Comparison of ENCODE assay signal across 17 mouse cellular contexts in the genomic region with DNA sequence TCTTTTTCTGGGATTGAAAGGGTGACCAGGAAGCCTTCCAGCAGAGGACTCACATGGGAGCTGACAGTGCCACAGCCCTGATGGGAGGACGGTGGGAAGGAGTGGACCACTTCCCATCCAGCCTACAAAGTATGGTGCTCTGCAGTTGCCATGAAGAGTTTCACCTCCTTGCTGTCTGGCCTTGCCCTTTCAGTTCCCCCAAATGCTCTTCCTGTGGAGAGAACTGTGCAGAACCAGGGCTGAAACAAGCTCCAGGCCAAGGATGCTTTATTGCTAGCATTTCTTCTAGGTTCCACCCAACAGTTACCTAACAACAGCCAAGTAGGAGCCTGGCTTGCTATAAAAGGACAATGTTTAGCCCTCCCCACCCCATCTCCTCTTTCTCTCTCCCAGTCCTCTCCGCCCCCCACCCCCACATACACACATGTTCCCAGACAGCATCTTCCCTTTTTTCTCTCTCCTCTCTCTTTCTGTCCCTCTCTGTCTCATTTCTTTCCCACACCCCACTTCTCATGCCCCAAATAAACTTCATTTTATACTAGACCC. TPM values are rescaled to one million over a fixed set of nuclear protein-coding genes. Genes with fewer than 3 reads are reported as not detected.
DNase-seq lines count a peak whose midpoint lies in the region; ATAC-seq and TF ChIP-seq lines count a peak whose summit lies in the region.
"Had no signal": no experiment of that assay in that cellular context is flagged by ENCODE, and none has a peak within 500 bp of the region (broad histone marks: within the 10 kb centered on the region; RNA-seq: fewer than 3 reads in every experiment).

No protein-coding gene starts in this region.

- no peak for TF ChIP-seq POLR2A in small intestine, adult 2 months (IDR thresholded peaks at IDR 0.05; ENCODE audit: low read depth, low read length)

- H3K9ac ChIP-seq in liver, postnatal 0 days (replicated peaks), result no peak overlapping the region
- H3K9ac ChIP-seq in forebrain, embryonic 16.5 days (replicated peaks; ENCODE audit: low read depth, low read length), result no peak overlapping the region
- H3K9ac ChIP-seq: forebrain, postnatal 0 days; heart, embryonic 15.5 days had no signal

- WGBS in liver, postnatal 0 days (ENCODE audit: insufficient replicate concordance), result 60% methylated on average over 2 of the region's 2 CpGs
- 83% methylated on average over 2 of the region's 2 CpGs for WGBS in small intestine, adult 2 months
- WGBS in forebrain, embryonic 16.5 days, result 88% methylated on average over 2 of the region's 2 CpGs

- TF ChIP-seq EP300 in liver, postnatal 0 days (IDR thresholded peaks at IDR 0.05; ENCODE audit: low read depth), result no peak

- H3K9me3 ChIP-seq in liver, postnatal 0 days (ENCODE audit: low read length), result no peaks in the 10 kb centered on the region
- H3K9me3 ChIP-seq in forebrain, embryonic 16.5 days (ENCODE audit: control insufficient read depth, low read length), result no peaks in the 10 kb centered on the region
- H3K9me3 ChIP-seq: heart, embryonic 15.5 days had no signal

- H3K4me3 ChIP-seq in liver, postnatal 0 days (ENCODE audit: low read depth, low read length), result no peak overlapping the region
- no peak overlapping the region for H3K4me3 ChIP-seq in small intestine, adult 2 months (ENCODE audit: low read depth, low read length)
- no peak overlapping the region for H3K4me3 ChIP-seq in forebrain, embryonic 16.5 days (replicated peaks; ENCODE audit: low read length)
- H3K4me3 ChIP-seq: erythroblast, embryonic 14.5 days; heart, embryonic 15.5 days had no signal

- 0 out of 2 replicates have a peak overlapping the region, but pooled peaks have one; percentile 60 for H3K27ac ChIP-seq in liver, postnatal 0 days (ENCODE audit: low read depth)
- peak overlapping the region; percentile 19 for H3K27ac ChIP-seq in small intestine, adult 2 months (ENCODE audit: insufficient read depth, low read depth, low read length)
- no peak overlapping the region for H3K27ac ChIP-seq in forebrain, embryonic 16.5 days (ENCODE audit: low read length)
- H3K27ac ChIP-seq: heart, embryonic 15.5 days had no signal

- intact Hi-C loops in heart, postnatal 14 days (cut with DNase I), result no loop called here

- peak; percentile 96 for DNase-seq in heart, adult 11 months
- no peak for DNase-seq in heart, postnatal 14 days
- DNase-seq in liver, postnatal 0 days, result no peak
- DNase-seq in liver, result no peak
- no peak for DNase-seq in adrenal gland, adult 18-20 months (ENCODE audit: low spot score in 2 of 2)
- DNase-seq: cerebellum, adult 8-10 months; embryo, embryonic 11 days; forebrain, postnatal 0 days; gastrocnemius, postnatal 14 days; left cerebral cortex, postnatal 4 days; lung, adult 2 months had no signal

- H3K36me3 ChIP-seq in liver, postnatal 0 days (replicated peaks; ENCODE audit: insufficient read depth, low read length), result no peaks in the 10 kb centered on the region
- H3K36me3 ChIP-seq in small intestine, adult 2 months (ENCODE audit: control insufficient read depth, insufficient read depth, low read length), result 0 out of 2 replicates have a peak, but pooled peaks cover 3% of the 10 kb centered on the region
- no peaks in the 10 kb centered on the region for H3K36me3 ChIP-seq in forebrain, embryonic 16.5 days (ENCODE audit: control insufficient read depth, insufficient read depth)
- H3K36me3 ChIP-seq: heart, embryonic 15.5 days had no signal

- no peak for TF ChIP-seq CTCF in liver, postnatal 0 days (IDR thresholded peaks at IDR 0.05; ENCODE audit: low read depth)
- TF ChIP-seq CTCF in small intestine, adult 2 months (IDR thresholded peaks at IDR 0.05; ENCODE audit: extremely low read depth, insufficient read length, insufficient replicate concordance, low read depth, low read length), result no peak

- H3K4me2 ChIP-seq in liver, postnatal 0 days (ENCODE audit: low read depth, low read length), result no peak overlapping the region
- H3K4me2 ChIP-seq in forebrain, embryonic 16.5 days (ENCODE audit: low read length), result no peak overlapping the region
- H3K4me2 ChIP-seq: heart, embryonic 15.5 days had no signal

- H3K27me3 ChIP-seq in liver, postnatal 0 days (ENCODE audit: insufficient read depth, low read length), result no peaks in the 10 kb centered on the region
- H3K27me3 ChIP-seq in small intestine, adult 2 months (ENCODE audit: control insufficient read depth, insufficient read depth, low read length), result no peaks in the 10 kb centered on the region
- H3K27me3 ChIP-seq in forebrain, embryonic 16.5 days (replicated peaks; ENCODE audit: control insufficient read depth, insufficient read depth, low read length), result no peaks in the 10 kb centered on the region
- H3K27me3 ChIP-seq: heart, embryonic 15.5 days had no signal

- H3K4me1 ChIP-seq in liver, postnatal 0 days (ENCODE audit: insufficient read depth), result peaks cover 19% of the 10 kb centered on the region
- peaks cover 5% of the 10 kb centered on the region; the same call in 1 of the 2 replicates for H3K4me1 ChIP-seq in small intestine, adult 2 months (ENCODE audit: control insufficient read depth, insufficient read depth, insufficient read length, low read length)
- H3K4me1 ChIP-seq in forebrain, embryonic 16.5 days (replicated peaks; ENCODE audit: control insufficient read depth, insufficient read depth, low read length), result 0 out of 2 replicates have a peak, but pooled peaks cover 3% of the 10 kb centered on the region

- no peak for ATAC-seq in liver, postnatal 0 days
- ATAC-seq in common myeloid progenitor, adult 5-6 weeks (replicated peaks; ENCODE audit: low read depth, poor library complexity, severe bottlenecking), result peak; percentile 22; the same call in 1 of the 2 replicates
- ATAC-seq in forebrain, embryonic 16.5 days, result no peak
- ATAC-seq: forebrain, postnatal 0 days; inflammation-experienced regulatory T-cells, adult 6 months had no signal

RNA-seq across cellular contexts. Expression of a gene that starts 16.3 kb away (rescaled TPM):
- total RNA-seq in heart, postnatal 14 days (2021), result 10 to 100 TPM; 18.8 to 19.4 TPM
- 4.3 TPM in 2 replicates for polyA plus RNA-seq in liver, postnatal 0 days (2015; fragmentation: Nextera tagmentation; extraction: Ambion mirVana)
- total RNA-seq in common myeloid progenitor, adult 5-6 weeks (2017), result 13.2 and 22.9 TPM in 2 replicates
- polyA plus RNA-seq in small intestine, adult 2 months (2012; rRNA removed), result 8.5 and 18.9 TPM in 2 replicates
- total RNA-seq in adrenal gland, adult 18-20 months (2021), result 10 to 100 TPM; 14.6 to 16.3 TPM
- 1.8 and 2.3 TPM in 2 replicates for polyA plus RNA-seq in forebrain, embryonic 16.5 days (2015; fragmentation: Nextera tagmentation; extraction: Ambion mirVana)
